Mouse (Mus musculus) thymus, postnatal 4 days (tissue): ENCODE results near the gene Aldh1l1.
A peak's percentile ranks its signal among the peaks of the same experiment; 100 is the strongest.

Experiments used
- DNase-seq: peaks from one replicate; pipeline ENCODE4 v3.0.0; 2021

The Aldh1l1 gene

DNA sequence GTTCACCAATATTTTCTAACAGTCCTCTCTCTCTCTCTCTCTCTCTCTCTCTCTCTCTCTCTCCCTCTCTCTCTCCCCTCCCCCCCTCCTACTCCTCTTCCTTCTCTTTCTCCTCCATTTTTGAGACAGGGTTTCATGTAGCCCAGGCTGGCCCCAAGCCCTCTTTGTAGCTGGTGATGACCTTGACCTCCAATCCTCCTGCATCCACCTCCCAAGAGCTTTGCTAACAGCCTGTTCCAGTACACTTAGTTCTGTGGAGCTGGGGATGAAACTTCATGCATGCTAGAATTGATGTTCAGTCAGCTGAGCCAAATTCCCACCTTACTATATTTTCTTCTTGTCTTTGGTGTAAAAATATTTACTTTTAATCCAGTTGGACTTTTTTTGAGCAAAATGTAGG lies 67.0 kb downstream of the Aldh1l1 start:
- DNase-seq, result no peak

DNA sequence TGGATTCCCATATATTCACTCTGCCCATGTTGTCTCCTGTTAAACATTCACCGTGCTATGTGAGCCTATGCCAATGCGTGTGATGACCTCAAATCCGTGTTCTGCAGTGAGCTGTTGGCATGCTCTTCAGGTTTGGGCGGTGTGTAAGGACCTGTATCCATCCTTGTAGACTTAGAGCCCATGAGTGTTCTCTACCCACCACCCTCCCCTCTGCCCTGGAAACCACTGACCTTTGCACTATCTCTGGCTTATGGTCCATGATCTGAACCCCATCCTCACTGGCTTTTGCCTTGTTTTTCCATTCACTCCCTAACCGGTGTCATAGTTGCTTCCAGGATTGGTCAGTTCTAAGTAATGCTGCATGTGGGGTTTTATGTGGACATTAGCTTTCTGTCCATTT lies 67.5 kb downstream of the Aldh1l1 start:
- no peak for DNase-seq

DNA sequence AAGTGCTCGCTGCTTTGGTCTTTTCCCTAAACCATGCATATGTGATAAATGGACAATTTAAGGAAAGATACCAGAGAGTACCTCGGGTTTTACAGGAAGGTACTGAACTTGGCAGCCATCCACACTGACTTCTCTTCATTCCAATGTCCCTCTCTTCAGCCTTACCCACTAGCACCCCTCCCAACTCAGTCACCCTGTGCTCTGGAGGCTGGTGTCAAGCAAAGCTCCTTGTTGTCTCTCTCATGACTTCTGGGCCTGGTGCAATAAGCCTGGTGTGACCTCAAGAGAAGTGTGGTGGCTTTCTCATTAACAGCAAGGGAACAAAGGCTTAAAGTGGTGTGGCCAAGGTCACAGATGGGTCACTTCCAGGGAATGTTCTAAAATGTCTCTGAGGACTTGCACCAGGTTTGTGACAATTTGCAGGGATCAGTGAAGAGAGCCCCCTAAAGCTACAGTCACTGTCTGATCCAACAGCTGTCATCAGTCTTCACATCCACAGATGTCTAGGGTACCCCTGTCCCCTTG lies 70.4 kb downstream of the Aldh1l1 start:
- no peak for DNase-seq

DNA sequence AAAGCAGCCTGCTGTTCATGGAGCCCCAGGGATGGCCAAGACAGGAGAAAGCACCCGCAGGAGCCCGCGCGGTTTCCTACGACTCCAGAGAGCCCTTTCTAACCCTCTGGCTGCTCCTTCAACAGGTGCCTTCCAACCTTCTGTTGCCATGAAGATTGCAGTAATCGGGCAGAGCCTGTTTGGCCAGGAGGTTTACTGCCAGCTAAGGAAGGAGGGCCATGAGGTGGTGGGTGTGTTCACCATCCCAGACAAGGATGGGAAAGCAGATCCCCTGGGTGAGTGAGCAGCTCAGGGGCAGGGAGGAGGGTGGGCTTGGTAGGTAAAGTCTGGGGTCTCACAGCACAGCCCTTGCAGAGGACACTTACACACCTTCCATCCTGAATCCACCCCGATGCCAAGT lies 70.8 kb downstream of the Aldh1l1 start:
- no peak for DNase-seq

DNA sequence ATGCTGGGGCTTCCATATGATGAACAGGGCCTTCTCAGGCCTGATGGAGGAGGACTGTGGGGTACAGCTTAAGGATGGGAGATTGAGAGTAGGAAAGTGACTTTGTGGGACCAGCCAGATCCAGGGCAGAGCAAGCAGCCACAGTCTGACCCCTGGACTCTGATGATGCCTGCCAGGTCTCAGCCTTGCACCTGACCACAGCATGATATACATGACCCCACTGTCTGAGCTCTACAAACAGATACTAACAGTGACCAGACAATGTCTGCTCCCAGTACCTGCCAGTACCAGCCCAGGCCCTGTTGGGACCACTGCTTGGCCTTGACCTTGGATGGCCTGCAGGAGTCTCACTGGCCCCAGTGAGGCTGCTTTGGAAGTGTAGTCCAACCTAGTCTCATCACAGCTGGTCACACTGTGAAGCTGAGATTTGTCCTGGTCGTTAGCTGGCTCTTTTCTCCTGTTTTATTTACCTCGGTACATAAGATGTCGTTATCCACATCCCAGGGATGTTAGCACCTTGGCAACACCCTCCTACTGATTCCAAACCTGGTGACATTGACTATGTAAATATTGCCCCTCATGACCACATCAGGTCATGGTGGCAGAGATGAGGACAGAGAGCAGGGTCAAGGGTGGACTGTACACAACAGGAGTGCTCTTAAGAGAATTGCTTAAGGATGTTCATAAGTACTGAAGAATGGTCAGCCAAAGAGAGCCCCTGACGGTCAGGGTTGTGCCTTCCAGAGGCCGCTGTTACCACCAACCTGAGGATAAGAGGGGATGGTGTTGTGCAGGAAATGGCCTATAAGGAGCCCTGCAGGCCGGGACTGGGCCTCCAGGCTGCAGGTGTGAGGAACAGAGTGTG lies 71.8 kb downstream of the Aldh1l1 start:
- DNase-seq, result no peak

DNA sequence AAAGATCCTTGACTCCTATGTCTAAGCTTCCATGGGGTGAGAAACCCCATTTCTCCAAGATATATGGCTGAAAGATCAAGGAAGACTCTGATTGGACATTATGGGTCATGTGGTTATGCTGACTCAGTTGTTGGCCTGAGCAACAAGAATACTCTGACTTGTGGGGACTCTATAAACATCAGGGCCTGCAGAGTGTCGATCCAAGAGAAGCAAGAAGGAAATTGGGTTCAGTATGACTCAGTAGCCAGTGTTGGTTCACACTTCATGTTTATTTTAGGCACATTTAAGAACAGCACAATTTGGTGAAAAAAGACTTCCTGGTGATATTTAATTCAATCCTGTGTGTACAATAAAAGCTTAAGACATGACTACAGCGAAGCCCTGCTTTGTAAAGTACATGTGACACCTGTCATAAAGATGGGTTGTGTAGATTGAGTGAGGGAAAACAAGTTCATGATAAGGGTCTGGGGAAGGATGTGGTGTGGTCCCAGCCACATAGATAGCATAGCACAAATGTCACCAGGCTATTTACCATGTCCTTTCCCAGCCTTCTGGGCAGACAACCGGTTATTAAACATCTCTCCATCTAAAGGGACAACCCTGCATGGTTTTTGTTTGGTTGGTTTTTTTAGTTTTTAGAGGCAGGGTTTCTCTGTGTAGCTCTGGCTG lies 74.3 kb downstream of the Aldh1l1 start:
- no peak for DNase-seq

DNA sequence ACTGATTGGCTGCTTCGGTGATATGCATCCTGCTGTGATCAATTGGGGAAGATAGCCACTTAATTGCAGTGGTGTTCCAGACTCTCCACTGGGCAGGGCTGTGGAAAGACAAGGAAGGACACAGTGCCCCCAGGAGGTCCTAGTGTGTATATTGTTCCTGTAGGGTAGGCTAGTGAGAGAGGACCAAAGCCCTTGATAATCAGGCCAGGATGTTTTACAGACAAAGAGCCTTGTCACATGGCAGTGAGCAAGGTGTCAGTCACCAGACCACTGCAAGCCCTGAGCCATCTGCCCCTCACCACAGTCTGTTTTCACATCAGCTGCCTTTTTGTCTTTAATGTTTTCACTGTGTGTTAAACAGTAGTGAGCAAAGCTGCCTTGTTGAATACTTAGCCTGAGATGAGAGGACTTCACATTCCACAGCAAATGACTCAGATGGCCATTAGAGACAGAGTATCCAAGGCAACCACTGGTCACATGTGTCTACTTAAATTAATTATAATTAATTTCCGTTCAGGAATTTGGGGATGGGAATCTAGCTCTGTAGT lies 75.1 kb downstream of the Aldh1l1 start:
- DNase-seq, result no peak

DNA sequence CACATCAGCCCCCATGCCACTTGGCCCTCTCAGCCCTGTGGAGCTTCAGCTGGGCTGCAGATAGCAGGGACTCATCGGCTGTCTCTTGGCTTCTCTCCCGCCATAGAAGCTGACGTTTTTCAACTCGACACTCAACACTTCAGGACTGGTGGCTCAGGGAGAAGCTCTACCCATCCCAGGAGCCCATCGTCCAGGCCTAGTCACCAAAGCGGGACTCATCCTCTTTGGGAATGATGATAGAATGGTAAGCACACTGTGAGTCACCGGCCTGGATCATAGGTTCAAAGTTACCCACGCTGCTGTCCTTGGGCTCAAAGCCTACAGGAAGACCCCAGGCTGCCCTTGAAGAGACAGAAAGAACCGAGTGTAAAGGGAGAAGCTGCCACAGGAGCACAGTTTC lies 78.0 kb downstream of the Aldh1l1 start:
- DNase-seq, result no peak

DNA sequence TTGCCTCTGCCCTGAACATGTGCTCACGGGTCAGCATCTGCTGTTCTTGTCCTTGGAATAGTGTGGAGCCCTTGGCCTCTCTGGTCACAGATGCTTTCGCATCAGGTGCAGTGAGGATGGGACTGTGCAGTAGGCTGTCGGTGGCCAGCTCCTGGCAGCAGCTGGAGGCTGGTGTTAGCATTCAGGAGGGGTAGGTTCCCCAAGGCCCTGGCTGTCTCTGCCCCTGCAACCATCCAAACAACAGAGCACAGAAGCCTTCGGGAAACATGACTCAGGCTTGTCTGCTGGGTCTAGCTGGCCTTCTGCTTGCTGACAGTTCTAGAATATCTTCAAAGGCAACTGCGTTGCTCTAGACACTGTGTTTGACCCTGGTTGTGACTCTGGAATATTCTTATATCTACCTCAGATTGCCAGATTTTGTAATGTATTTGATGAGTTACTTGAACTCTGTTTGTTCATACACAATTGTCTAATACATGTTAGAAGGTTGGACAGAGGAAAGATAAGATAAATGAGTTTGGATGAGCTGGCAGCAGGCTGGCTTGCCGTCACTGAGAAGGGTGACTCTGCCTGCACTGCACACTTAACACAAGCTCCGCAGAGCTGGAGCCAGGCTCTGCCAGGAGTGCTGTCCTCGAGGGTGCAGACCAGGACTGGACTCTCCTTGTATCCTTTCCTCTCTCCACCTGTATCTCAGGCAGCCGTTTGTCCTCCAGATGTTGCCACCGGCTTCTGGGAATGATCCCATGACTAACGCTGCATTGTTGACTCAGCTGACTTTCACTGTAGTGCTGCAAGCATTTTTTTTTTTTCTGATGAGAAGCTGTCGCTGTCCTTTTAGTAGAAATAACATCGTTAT lies 79.4 kb downstream of the Aldh1l1 start:
- DNase-seq, result no peak

DNA sequence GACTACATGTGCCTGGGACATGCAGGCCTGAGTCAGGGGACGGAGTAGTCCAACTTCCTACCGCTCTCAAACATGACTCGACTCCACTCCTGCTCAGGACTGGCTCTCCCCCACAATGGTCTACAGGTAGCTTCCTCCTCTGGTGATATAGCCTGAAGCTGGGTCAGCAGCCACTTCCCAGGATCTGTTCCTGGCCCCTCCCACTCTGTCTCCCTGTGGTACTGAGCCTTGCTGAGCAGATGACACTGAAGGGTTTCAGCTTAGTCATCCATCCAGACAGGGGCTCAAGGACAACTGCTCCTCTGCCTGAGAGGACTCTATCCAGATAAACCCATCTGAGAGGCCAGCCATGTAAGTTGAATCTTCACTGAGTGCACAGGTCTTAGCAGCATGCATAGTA lies 81.3 kb downstream of the Aldh1l1 start:
- no peak for DNase-seq

DNA sequence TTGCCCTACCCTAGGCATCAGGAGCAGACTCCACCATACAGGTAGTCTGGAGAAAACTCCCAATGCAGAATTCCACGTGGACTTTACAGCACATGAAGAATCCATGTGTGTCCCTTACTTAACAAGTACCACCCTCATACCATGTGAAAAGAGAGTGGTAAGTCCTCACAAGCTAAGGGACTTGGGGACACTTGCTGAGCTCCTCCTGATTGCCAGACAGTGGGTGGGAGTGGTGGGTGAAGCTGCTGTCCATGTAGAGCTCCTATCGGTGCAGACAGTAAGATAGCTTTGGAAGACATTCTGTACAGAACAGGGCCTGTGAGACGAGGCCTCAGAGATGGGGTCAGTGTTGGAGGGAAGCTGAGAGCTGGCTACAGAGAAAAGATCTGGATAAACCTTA lies 81.7 kb downstream of the Aldh1l1 start:
- no peak for DNase-seq

DNA sequence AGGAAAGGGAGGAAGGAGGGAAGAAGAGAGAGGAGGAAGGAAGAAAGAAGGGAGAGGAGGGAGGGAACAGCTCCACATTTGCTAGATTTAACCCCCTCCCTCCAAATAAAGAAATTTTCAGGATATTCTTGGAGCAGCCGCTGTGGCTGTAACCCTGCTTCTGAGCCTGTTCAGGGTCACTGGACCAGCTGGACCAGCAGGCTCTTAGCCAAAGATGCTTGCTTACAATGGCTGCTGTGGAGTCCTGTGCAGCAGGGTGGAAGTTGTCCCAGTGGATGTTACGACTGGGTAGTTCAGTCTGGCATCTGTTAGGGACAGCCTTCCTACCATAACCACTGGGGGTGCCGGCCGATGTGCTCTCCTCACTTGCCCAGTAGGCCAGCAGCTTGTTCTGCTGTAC lies 82.5 kb downstream of the Aldh1l1 start:
- DNase-seq, result no peak

DNA sequence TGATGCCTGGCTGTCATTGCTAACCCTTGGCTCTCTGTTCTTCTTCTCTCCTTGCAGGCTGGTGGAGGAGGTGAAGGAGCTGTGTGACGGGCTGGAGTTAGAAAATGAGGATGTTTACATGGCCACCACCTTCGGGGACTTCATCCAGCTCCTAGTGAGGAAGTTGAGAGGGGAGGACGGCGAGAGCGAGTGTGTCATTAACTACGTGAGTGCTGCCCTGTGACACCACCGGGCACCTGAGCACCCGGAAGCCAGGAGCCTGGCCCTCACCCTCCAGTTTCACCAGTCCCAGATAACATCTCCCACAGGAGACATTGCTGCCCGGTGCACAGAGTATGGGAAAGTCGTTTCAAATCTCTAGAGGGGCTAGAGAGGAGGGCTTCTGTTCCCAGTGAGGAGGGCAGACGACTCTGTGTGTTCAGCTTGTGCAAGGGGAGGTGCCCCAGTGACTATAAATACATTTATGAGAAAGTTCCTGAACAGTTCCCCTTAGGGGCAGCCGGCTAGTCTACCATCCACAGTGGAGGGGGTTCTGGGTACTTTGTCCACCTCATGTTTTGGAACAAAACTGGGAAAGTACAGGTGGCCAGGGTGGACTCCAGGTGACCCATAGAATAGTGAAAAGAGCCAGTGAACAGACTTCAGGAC lies 83.6 kb downstream of the Aldh1l1 start:
- no peak for DNase-seq

DNA sequence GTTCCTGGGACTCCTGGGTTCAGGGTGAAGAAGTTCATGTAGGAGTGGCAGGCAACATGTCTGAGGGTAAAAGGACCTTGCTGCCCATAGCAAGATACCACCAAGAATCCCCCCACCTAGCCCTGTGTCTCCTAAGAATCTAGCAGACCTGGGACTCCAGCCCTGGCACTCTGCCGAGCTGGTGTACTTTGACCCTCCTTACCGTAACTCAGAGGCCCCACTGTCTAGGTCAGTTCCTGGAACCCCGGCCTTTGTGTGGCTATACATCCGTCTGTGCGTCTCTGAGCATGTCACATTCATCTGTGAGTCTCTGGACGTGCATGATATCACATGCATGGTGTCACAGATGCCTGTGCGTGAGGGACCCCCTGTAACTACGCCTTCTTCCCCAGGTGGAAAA lies 84.2 kb downstream of the Aldh1l1 start:
- no peak for DNase-seq

DNA sequence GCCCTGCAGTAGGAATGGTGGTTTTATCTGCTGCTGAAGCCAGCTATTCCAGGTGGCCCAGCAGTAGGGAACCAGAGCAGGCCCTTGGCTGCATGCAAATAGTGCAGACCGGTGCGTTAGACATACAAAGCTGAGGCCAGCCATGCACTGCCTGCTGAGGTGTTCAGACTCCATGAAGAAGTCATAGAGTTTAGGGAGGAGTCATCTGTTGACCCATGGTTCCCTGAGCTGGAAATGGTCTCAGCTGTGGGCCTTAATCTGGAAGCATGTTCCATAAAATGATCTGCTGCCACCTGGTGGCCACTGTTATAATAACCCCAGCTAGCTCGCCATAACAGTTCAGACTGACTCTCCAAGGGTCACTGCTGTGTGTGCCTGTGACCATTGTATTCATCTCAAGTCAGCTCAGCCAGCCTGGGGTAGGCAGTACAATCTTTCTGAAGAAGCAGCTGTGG lies 89.1 kb downstream of the Aldh1l1 start:
- peak; percentile 84 for DNase-seq

DNA sequence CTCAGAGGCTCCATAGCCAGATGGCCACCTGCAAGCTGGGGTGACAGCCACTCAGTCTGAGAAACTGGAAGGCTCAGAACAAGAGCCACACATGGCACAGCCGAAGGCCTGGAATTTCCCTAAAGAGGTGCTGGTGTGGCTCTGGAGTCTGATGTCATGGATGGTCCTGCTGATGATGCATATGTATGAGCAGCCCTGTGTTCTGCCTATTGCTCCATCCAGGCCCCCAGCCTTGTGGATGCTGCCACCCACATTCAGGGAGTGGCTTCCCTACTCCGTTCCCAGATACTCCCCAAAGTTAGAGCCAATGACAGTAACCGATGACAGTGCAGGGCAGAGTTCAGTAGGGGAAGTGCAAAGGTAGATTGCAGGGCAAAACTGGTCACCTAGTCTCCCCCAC lies 91.9 kb downstream of the Aldh1l1 start:
- DNase-seq, result no peak

DNA sequence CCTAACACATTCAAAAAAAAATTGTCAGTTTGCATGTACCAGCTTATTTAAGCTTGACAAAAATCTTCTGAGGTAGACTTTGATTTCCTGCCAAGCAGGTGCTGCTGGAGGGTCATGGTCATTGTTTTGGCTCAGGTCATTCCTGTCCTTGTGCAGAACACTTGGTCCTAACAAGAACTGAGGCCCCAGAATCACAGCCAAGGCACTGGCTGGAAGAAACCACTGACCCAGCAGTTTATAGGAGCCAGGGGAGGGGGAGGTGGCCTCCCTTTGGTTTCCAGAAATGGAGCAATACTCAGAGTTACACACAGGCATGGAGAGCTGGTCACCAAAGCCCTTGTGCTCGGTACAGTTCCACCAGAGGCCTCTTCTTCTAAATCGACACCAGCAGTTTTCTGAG lies 96.1 kb downstream of the Aldh1l1 start:
- DNase-seq, result no peak

DNA sequence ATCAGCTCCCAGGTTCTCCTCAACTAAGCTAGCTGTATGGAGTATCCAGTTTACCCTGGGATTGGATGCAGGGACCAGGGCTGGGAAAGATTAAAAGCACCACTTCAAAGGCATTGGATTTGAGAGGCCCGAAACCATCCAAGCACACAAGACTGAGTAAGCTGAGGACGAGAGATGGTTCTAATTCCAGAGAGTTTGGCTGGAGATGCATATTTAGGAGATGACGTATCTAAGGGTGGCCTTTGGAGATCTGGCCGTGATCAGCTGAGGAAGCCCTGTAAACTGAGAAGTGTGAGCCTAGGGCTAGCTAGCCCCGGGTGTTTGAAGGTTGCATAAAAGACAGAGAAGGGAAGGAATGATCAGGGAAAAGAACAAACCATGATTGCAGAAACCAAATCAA lies 101.9 kb downstream of the Aldh1l1 start:
- DNase-seq, result no peak

DNA sequence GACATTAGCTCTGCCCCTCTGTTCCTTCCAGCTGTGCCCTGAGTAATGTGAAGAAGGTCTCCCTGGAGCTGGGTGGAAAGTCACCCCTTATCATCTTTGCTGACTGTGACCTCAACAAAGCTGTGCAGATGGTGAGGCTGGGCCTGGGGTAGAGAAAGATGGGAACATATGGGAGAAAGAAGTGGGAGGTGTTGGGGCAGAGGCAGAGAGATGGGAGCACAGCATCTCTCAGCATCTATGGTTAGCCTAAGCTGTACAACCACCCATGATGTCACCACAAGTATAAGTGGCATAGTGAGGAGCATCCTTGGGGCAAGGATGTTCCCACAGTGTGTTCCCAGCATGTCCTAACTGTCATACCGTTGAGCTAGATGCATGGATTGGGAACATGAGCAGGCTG lies 104.5 kb downstream of the Aldh1l1 start:
- DNase-seq, result no peak

DNA sequence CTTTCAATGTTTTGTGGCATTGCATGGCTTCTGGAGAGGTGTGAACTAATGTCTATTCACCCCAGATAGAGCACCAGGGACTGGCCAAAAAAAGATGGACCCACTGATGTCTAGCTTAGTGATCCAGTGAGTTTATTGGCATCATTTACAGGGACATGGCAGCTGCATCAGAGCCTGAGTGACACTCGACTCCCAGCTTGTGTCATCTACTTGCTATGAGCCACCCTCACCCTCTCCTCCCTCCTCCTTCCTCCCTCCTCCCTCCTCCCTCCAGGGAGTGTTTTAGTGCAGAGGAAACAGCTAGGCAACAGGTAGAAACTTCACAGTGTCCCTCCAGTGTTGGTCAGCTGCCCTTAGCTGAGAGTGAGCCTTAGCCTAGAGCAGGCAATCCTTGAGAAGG lies 108.7 kb downstream of the Aldh1l1 start:
- no peak for DNase-seq

DNA sequence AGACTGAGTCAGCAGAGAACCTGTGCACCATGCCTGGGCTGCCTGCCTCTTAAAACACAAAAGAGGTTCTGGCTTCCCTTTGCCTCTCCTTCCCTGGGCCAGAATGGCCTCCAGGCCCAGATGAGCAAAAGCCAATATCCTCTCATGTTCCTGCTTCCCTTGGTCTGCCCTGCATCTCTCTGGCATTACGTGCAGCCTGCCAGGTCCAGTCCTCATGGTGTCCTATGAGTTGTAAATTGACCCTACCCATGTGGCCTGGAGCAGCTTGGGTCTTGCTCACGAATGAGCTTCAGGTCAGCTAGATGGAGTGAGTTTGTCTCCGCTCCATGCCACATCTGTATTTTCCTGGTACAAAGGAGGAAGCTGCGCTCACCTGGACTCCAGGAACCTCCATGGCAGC lies 110.8 kb downstream of the Aldh1l1 start:
- DNase-seq, result no peak

DNA sequence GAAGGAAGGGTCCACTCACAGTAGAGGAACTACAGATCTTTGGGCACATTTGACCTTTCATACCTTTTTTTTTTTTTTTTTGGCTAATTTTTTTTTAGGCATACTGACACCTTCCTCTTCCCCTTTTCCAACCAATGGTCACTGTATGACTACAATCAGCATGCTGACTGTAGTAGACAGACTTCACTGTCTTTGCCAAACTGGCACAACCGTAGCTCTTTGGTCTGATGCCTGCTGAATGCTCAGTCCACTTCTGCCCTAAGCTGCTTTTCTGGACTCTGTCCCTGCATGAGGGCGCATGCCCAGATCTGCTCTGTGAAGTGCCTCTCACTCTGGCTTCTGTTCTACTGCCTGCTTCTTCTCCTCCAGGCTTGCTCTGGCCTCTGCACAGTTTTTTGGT lies 111.4 kb downstream of the Aldh1l1 start:
- DNase-seq, result no peak

DNA sequence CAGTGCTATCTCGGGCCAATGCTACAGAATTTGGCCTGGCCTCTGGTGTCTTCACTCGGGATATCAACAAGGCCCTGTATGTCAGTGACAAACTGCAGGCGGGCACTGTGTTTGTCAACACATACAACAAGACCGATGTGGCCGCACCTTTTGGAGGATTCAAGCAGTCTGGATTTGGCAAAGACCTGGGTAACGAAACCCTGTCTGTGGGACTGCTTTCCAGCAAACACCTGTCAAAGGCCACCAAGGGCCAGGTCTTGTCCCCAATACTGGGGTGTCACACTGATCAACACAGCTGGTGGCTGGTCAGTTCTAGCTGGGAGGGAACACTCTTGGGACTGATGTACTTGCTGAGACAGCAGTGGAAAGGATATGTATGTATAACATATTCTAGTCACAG lies 112.0 kb downstream of the Aldh1l1 start:
- no peak for DNase-seq
